Mouse (Mus musculus): ENCODE results near the gene Morc3. TPM values are rescaled to one million over a fixed set of nuclear protein-coding genes. Genes with fewer than 3 reads are reported as not detected.
A peak's percentile ranks its signal among the peaks of the same experiment; 100 is the strongest.

The Morc3 gene
- total RNA-seq, 2 experiments from 2014 or later = 123 to 216 TPM

GRCm38 (mm10) chr16:93917712-93918678 is 86.1 kb downstream of the Morc3 start:
- peak; percentile 75 for ATAC-seq (ENCODE audit: poor library complexity, severe bottlenecking)

- ATAC-seq (ENCODE audit: poor library complexity, severe bottlenecking) = no peak
These were observed 86.7 kb downstream of the Morc3 start for GRCm38 (mm10) chr16:93918679-93919060.

GRCm38 (mm10) chr16:93919189-93919588 is 87.3 kb downstream of the Morc3 start:
- ATAC-seq (ENCODE audit: poor library complexity, severe bottlenecking) = no peak

- no peak for ATAC-seq (ENCODE audit: poor library complexity, severe bottlenecking)
These were observed 88.8 kb downstream of the Morc3 start for GRCm38 (mm10) chr16:93920673-93921072.

DNA sequence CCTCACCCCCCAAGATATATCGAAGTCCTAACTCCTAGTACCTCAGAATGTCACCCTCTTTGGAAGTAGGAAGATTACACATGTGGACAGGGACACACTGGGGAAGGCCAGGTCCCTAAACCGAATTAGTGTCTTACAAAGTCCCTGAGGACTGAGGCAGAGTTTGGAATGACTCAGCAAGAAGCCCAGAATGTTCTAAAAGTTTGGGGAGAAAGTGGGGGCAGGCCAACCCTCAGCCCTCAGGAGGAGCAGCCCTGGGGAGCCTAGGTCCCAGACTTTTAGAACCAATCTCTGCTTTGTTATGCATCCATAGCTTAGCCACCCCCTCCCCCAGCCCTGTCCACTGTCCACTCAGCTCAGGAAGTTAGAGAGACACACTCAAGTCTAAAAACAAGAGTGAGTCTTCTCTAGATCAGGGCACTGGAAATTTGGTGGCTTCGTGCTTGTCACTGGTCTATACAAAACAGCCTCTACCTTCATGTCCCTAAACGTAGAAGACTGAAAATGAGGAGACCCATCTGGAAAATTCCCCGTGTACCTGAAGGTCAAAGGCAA is 91.0 kb downstream of the Morc3 start:
- no peak for ATAC-seq (ENCODE audit: poor library complexity, severe bottlenecking)

DNA sequence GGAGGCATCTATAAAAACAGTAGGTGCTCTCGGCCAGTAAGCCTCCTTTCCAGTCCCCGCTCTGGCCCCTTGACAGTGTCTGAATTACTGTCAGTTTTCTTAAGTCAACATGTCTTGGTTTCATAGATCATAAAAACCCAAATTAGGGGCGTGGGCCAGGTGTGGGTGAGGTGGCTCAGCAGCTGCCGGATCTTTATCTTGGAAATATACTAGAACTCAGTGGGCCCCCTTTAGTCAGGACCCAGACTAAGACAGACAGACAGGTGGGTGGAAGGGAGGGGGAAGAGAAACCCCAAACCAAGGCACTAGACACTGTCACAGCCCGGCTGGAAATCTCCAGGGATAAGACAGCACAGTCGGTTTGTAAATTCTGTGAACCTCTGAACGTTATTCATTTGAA is 91.9 kb downstream of the Morc3 start:
- ATAC-seq (ENCODE audit: poor library complexity, severe bottlenecking) = no peak

Other genes with a start within 250 kb of the Morc3 start
- gene Setd4, start 228.1 kb upstream of the Morc3 start, total RNA-seq (2015) = 3.9 and 6.7 TPM in 2 replicates
- 1.9 and 2.7 TPM in 2 replicates for gene Setd4, start 228.1 kb upstream of the Morc3 start, total RNA-seq (2017)
- gene Cbr1, start 226.3 kb upstream of the Morc3 start, total RNA-seq (2015) = 3.2 and 4.8 TPM in 2 replicates
- gene Cbr1, start 226.3 kb upstream of the Morc3 start, total RNA-seq (2017) = 4.8 and 6.6 TPM in 2 replicates
- gene Gm5678, start 204.0 kb upstream of the Morc3 start, total RNA-seq (2015) = not detected in 2 replicates
- gene Gm5678, start 204.0 kb upstream of the Morc3 start, total RNA-seq (2017) = not detected in 2 replicates
- 0.83 and 1.8 TPM in 2 replicates for gene Cbr3, start 148.9 kb upstream of the Morc3 start, total RNA-seq (2015)
- 0.73 and 1.3 TPM in 2 replicates for gene Cbr3, start 148.9 kb upstream of the Morc3 start, total RNA-seq (2017)
- 20.3 and 38.8 TPM in 2 replicates for gene Dop1b, start 120.2 kb upstream of the Morc3 start, total RNA-seq (2015)
- gene Dop1b, start 120.2 kb upstream of the Morc3 start, total RNA-seq (2017) = 10.5 and 15.2 TPM in 2 replicates
- gene Chaf1b, start 51.8 kb downstream of the Morc3 start, total RNA-seq (2015) = 19.6 and 25.9 TPM in 2 replicates
- gene Chaf1b, start 51.8 kb downstream of the Morc3 start, total RNA-seq (2017) = 28.1 and 30.4 TPM in 2 replicates
- gene Cldn14, start 176.7 kb downstream of the Morc3 start, total RNA-seq (2015) = not detected in 2 replicates
- not detected in 2 replicates for gene Cldn14, start 176.7 kb downstream of the Morc3 start, total RNA-seq (2017)